Mouse (Mus musculus) bone marrow macrophage, adult 2 months (primary cell): Measurements from ENCODE around the gene Pik3r1. TPM values are rescaled to one million over a fixed set of nuclear protein-coding genes. Genes with fewer than 3 reads are reported as not detected.

Source experiments
- H3K27ac ChIP-seq: 2 replicates; pipeline ENCODE4 v1.5.1; 2012; ENCODE audit warnings: low read depth, low read length; ENCODE audit not compliant: insufficient read depth
- H3K4me1 ChIP-seq: 2 replicates; pipeline ENCODE4 v1.6.1; 2012; ENCODE audit warnings: low read length; ENCODE audit not compliant: control insufficient read depth, insufficient read depth
- H3K4me3 ChIP-seq: 2 replicates; pipeline ENCODE4 v1.5.1; 2012; ENCODE audit warnings: mild to moderate bottlenecking, low read length, moderate library complexity; ENCODE audit not compliant: insufficient read depth
- CTCF ChIP-seq: IDR thresholded peaks from 2 replicates; pipeline ENCODE4 v1.5.1; 2012; ENCODE audit warnings: low read depth, mild to moderate bottlenecking, low read length, moderate library complexity
- POLR2A ChIP-seq: IDR thresholded peaks from 2 replicates; pipeline ENCODE4 v1.6.1; 2012; ENCODE audit warnings: mild to moderate bottlenecking, low read depth, low read length, borderline replicate concordance
- polyA plus RNA-seq: library from polyadenylated mRNA; stranded (reverse); fragments of >200 nt; gene quantifications from 2 replicates; pipeline ENCODE4 v1.2.4, GENCODE M21; 2012; ENCODE audit not compliant: missing spikeins, insufficient read depth, insufficient read length

Pik3r1 gene
- polyA plus RNA-seq, 1 experiment: 52.5 TPM

DNA sequence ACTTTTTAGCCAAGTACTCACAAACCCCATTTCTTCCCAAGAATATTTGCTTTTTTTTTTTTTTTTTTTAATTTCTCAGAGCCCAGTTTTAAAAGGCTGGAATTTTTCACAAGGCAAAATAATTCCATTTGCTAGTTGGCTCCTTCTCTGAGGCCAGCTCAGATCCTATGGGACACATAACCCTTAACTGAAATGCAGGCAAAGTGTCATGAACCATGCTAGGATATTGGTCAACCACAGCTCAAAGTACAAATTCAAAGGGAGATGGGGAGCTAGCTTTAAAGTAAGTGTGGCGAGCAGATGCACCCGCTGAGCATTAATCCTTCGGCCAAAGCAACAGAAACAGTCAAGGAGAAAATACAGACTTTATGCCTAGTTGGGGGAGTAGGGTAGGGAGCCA, 39.7 kb downstream of the Pik3r1 start:
- TF ChIP-seq POLR2A: no peak
- no peak for TF ChIP-seq CTCF
- H3K4me3 ChIP-seq: no peak overlapping the region
- no peak overlapping the region for H3K27ac ChIP-seq
- peaks cover 9% of the 10 kb centered on the region for H3K4me1 ChIP-seq

DNA sequence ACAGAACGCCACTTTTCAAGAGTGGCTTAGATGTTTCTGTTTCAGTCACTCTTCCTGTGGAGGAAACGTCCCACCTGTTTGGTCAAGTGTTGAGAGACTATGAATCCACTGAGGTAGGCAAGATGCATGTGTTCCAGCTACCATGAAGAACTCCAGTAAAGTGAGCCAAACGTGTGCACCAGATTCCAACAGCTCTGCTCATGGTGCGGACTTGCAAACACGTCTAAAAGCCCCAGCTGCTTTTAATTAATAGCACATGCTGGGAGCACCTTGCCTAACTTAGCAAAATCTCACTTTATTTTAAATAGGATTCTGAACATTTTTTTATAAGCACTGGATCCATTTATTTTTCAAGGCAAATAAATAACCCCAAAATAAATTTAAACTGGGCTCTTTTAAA, 40.2 kb downstream of the Pik3r1 start:
- H3K4me3 ChIP-seq: no peak overlapping the region
- no peak overlapping the region for H3K27ac ChIP-seq
- peaks cover 6% of the 10 kb centered on the region; the same call in 1 of the 2 replicates for H3K4me1 ChIP-seq
- TF ChIP-seq CTCF (no peak), POLR2A (no peak)

DNA sequence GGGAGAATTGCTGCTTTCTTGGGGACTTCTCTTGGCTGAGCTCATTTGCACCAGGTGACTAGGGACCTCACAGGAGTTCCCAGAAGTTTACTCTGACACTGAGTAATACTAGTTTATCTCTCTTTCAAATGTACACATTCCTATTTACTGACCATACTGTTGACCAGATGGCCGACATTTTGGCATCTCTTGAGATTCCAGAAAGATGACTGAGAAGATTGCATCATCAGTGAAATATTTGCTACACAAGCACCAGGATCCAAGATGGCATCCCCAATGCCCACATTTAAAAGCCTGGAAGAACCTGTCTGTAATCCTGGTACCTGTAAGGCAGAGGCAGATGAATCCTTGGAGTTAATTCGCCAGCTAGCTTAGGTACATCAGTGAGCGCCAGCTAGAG, 41.1 kb downstream of the Pik3r1 start:
- TF ChIP-seq POLR2A (no peak), CTCF (no peak)
- Histone ChIP-seq H3K27ac (no peak overlapping the region), H3K4me1 (peaks cover 10% of the 10 kb centered on the region; the same call in 1 of the 2 replicates), H3K4me3 (no peak overlapping the region)

DNA sequence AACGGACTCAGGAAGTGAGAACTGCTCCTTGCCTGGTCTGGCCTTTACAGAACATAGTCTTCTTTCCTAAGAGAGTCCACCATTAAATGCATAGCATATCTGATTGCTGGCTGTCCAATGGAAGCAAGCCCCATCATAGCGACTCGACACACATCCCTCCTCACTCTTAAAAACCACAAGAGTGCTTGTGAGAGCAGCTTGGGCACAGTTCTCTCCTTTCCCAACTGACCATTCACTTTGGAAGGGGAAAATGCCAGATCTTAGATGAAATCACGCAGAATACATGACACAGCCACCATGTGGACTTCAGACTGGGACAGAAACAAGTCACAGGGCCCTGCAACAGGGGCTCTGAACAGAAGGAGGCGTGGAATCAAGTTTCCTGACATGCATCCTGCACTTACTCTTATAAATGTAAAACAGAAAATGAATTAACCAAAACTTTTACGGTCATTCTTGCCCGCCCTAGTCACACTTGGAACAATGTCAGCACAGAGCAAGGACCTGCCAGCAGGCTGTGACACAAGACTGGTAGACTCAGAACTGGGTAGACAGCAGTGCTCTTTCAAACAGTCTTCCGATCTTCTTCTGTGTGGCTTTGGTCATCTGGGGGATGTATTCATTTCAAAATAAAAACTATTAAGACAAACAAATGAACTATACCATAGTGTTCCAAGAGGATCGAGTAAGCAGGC, 46.0 kb downstream of the Pik3r1 start:
- Histone ChIP-seq H3K4me1 (peaks cover 10% of the 10 kb centered on the region), H3K4me3 (no peak overlapping the region), H3K27ac (no peak overlapping the region)
- TF ChIP-seq CTCF: no peak
- TF ChIP-seq POLR2A: no peak

GRCm38 (mm10) chr13:101721154-101721553, 46.9 kb downstream of the Pik3r1 start:
- H3K4me3 ChIP-seq: no peak overlapping the region
- no peak for TF ChIP-seq CTCF
- TF ChIP-seq POLR2A: no peak
- H3K4me1 ChIP-seq: peaks cover 10% of the 10 kb centered on the region
- no peak overlapping the region for H3K27ac ChIP-seq

DNA sequence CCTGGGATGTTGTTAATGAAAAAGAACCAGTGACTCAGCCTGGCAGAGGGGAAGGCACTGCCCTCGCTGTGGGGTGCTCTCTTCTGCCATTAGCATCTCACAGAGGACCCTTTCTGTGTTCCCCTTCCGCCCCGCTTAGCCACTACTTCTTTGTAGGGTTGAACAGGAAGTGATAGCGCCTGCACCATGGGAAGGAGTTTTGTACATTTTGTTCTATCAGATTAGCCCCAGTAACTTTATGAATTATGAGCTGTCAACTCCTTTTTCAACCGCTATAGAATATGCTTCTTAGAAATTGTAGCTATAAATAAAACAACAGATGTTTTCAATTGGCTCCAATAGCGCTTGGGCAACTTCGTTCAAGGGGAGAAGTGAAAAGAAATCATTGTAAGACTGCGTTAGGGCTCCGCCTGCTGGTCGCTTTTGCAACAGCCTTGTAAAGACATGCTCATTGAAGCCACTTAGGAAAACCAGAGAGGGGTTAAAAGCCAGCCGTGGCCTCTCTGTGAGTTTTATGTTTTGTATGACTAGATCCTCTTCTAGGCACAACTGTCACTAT, 48.6 kb downstream of the Pik3r1 start:
- H3K4me1 ChIP-seq: peaks cover 10% of the 10 kb centered on the region
- peak; percentile 68 for TF ChIP-seq CTCF
- TF ChIP-seq POLR2A: no peak
- H3K27ac ChIP-seq: no peak overlapping the region
- H3K4me3 ChIP-seq: peak overlapping the region; percentile 12; the same call in 1 of the 2 replicates

DNA sequence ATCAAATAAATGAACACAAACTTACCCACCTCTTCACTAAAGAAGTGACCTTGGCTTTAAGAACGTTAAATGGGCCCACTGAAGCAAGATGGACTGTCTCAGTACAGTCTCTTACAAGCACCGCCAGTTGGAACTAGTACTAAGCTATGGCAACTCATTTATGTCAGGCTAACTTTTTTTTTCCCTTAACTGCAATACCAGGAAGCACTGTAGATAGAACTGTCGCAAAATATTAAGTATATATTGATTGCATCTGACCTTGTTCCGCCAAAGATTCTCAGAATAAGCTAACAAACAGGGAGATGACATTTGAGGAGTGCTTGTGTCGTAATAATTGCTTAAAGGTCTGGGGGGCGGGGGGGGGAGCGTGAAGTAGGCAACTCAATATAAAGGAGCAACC, 49.3 kb downstream of the Pik3r1 start:
- Histone ChIP-seq H3K27ac (no peak overlapping the region), H3K4me3 (peak overlapping the region; percentile 12; the same call in 1 of the 2 replicates), H3K4me1 (peaks cover 8% of the 10 kb centered on the region)
- TF ChIP-seq POLR2A: no peak
- TF ChIP-seq CTCF: no peak

GRCm38 (mm10) chr13:101717836-101718235, 50.2 kb downstream of the Pik3r1 start:
- Histone ChIP-seq H3K4me1 (peaks cover 8% of the 10 kb centered on the region), H3K4me3 (no peak overlapping the region), H3K27ac (no peak overlapping the region)
- TF ChIP-seq POLR2A: no peak
- TF ChIP-seq CTCF: no peak

GRCm38 (mm10) chr13:101713429-101714088, 54.5 kb downstream of the Pik3r1 start:
- Histone ChIP-seq H3K4me3 (no peak overlapping the region), H3K4me1 (peaks cover 12% of the 10 kb centered on the region), H3K27ac (no peak overlapping the region)
- TF ChIP-seq CTCF: no peak
- no peak for TF ChIP-seq POLR2A
